8 mouse cellular contexts compared by ENCODE assay signal in the genomic region with DNA sequence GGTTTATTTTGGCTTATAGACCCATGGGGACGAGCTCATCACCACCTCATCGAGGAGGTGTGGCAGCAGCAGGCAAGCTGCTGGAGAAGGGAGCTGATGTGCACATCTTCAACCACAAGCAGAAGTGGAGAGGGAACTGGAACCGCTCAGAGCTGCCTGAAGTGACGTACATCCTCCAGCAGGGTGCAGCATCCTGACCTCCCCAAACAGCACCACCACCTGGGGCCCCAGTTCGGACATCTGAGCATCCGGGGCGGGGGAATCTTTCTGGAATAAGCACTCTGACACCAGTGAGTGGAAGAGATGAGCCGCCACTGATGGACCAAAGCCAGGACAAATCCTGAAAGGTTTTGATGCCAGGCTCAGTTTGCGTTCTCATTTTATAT. TPM values are rescaled to one million over a fixed set of nuclear protein-coding genes. Genes with fewer than 3 reads are reported as not detected.
DNase-seq lines count a peak whose midpoint lies in the region; ATAC-seq and TF ChIP-seq lines count a peak whose summit lies in the region.

No protein-coding gene starts in this region.

- no peaks in the 10 kb centered on the region for H3K4me1 ChIP-seq in hindbrain, embryonic 13.5 days (replicated peaks)
- no peaks in the 10 kb centered on the region; a peak in 1 of 4 replicates for H3K4me1 ChIP-seq in liver, embryonic 14.5 days (replicated peaks; ENCODE audit: control insufficient read depth in 2 of 2, insufficient read depth in 2 of 2, low read length in 1 of 2)

- peak; percentile 85 for TF ChIP-seq CTCF in liver, embryonic 14.5 days (IDR thresholded peaks at IDR 0.05; ENCODE audit: low read depth)

- ATAC-seq in hindbrain, embryonic 13.5 days (ENCODE audit: low FRiP score) = peak; percentile 50
- no peak; the same call in 1 of the 2 replicates for ATAC-seq in liver, embryonic 14.5 days (ENCODE audit: insufficient read depth)

- H3K36me3 ChIP-seq in hindbrain, embryonic 13.5 days = peaks cover 13% of the 10 kb centered on the region
- 0 out of 2 replicates have a peak, but pooled peaks cover 2% of the 10 kb centered on the region for H3K36me3 ChIP-seq in liver, embryonic 14.5 days (replicated peaks; ENCODE audit: control insufficient read depth, insufficient read depth, low read depth)

- DNase-seq in ovary, postnatal 14 days (ENCODE audit: low spot score) = peak; percentile 41
- no peak for DNase-seq in ovary, postnatal 10 days (ENCODE audit: low spot score)
- DNase-seq in NIH3T3 (ENCODE audit: low read depth) = peak; percentile 83
- peak; percentile 61 to 71 for DNase-seq in cerebellum, postnatal 25 days
- peak in 2 of 3 experiments; percentile 35 to 46 for DNase-seq in liver, embryonic 14.5 days (ENCODE audit: low read depth in 3 of 3, low spot score in 3 of 3)
- DNase-seq in natural killer cell, adult 2 months (ENCODE audit: low spot score in 2 of 2) = peak; percentile 54 to 59
- DNase-seq in frontal cortex, postnatal 25 days (ENCODE audit: low spot score in 2 of 2) = no peak

- 26% methylated on average over 9 of the region's 9 CpGs for WGBS in hindbrain, embryonic 13.5 days
- 20% methylated on average over 9 of the region's 9 CpGs for WGBS in liver, embryonic 14.5 days (ENCODE audit: insufficient replicate concordance)

- H3K4me2 ChIP-seq in hindbrain, embryonic 13.5 days = no peak overlapping the region
- no peak overlapping the region for H3K4me2 ChIP-seq in liver, embryonic 14.5 days (ENCODE audit: low read depth)

- no peaks in the 10 kb centered on the region for H3K9me3 ChIP-seq in hindbrain, embryonic 13.5 days
- H3K9me3 ChIP-seq in liver, embryonic 14.5 days (ENCODE audit: control insufficient read depth, low read length) = no peaks in the 10 kb centered on the region

- H3K4me3 ChIP-seq in hindbrain, embryonic 13.5 days = no peak overlapping the region
- no peak overlapping the region for H3K4me3 ChIP-seq in liver, embryonic 14.5 days (ENCODE audit: insufficient read depth in 1 of 2, low read depth in 2 of 2, low read length in 2 of 2)

- no peak overlapping the region for H3K9ac ChIP-seq in hindbrain, embryonic 13.5 days
- no peak overlapping the region for H3K9ac ChIP-seq in liver, embryonic 14.5 days (replicated peaks)

- no peak for TF ChIP-seq EP300 in liver, embryonic 14.5 days (IDR thresholded peaks at IDR 0.05; ENCODE audit: low read depth)

- peaks cover 3% of the 10 kb centered on the region; the same call in 1 of the 2 replicates for H3K27me3 ChIP-seq in hindbrain, embryonic 13.5 days
- no peaks in the 10 kb centered on the region; the same call in 1 of the 2 replicates for H3K27me3 ChIP-seq in liver, embryonic 14.5 days (ENCODE audit: control insufficient read depth, insufficient read depth, low read length)

- H3K27ac ChIP-seq in hindbrain, embryonic 13.5 days = no peak overlapping the region
- no peak overlapping the region for H3K27ac ChIP-seq in liver, embryonic 14.5 days

RNA-seq across cellular contexts. Expression of a gene that starts 31.5 kb away (rescaled TPM):
- polyA plus RNA-seq in hindbrain, embryonic 13.5 days (2015; fragmentation: Nextera tagmentation; extraction: Ambion mirVana) = 0.10 and 0.25 TPM in 2 replicates
- 0.55 and 0.57 TPM in 2 replicates for polyA plus RNA-seq in liver, embryonic 14.5 days (2012; rRNA removed)
- polyA plus RNA-seq in liver, embryonic 14.5 days (2014; fragmentation: Nextera tagmentation; extraction: Ambion mirVana) = 0.30 and 0.63 TPM in 2 replicates

RNA-seq across cellular contexts. Expression of a gene that starts 39.3 kb away (rescaled TPM):
- polyA plus RNA-seq in hindbrain, embryonic 13.5 days (2015; fragmentation: Nextera tagmentation; extraction: Ambion mirVana) = 47.9 and 50.1 TPM in 2 replicates
- polyA plus RNA-seq in liver, embryonic 14.5 days (2012; rRNA removed) = 58.1 and 75.0 TPM in 2 replicates
- polyA plus RNA-seq in liver, embryonic 14.5 days (2014; fragmentation: Nextera tagmentation; extraction: Ambion mirVana) = 70.4 and 85.8 TPM in 2 replicates

Comparison
In these comparisons a context has a peak if more than half of its experiments do, and no peak if none do; other contexts are left out.
1. DNase-seq: peak in ovary, postnatal 14 days (single experiment), NIH3T3 (single experiment), cerebellum, postnatal 25 days (2 of 2), liver, embryonic 14.5 days (2 of 3) and natural killer cell, adult 2 months (2 of 2); none in ovary, postnatal 10 days (single experiment) and frontal cortex, postnatal 25 days (0 of 2).